Mouse (Mus musculus): ENCODE measurements around the gene Rpgrip1l. TPM values are rescaled to one million over a fixed set of nuclear protein-coding genes. Genes with fewer than 3 reads are reported as not detected.
A peak's percentile ranks its signal among the peaks of the same experiment; 100 is the strongest.

Gene Rpgrip1l
- polyA plus RNA-seq, 1 experiment from 2014 or later, result 5.5 TPM

DNA sequence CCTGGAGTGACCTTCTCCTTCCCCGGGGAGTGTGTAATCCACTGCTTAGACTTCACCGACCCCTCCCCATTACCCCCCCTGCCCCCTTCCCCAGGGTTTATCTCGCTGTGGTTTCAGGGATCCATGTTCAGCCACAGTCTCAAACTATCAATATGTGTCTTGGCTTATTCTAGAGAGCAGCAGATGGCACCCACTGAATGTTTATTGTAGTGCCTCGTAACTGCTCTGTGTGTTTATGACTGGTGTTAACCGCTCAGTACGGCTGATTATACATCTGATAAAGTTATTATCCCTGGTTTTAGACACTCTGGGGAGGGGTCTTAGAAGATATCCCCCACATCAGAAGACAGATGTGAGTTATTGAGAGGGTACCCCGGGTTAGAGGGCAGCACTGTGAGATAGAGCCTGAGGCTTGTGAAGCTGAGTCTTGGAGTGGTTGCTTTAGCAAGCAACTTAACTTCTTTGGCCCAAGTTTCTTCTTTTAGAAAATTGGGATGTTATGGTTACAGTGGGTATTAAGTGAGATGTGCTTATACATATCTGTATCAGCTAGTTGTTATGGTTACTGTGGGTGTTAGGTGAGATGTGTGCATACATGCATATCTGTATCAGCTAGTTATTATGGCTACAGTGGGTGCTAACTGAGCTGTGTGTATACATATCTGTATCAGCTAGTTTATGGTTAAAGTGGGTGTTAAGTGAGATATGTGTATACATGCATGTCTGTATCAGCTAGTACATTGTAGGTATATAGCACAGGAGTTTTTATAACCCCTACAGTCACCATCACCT is 6.1 kb upstream of the Rpgrip1l start:
- no peak overlapping the region for H3K9ac ChIP-seq (ENCODE audit: low read length)
- no peak overlapping the region for H3K4me3 ChIP-seq (ENCODE audit: low read depth, low read length)
- no peaks in the 10 kb centered on the region for H3K36me3 ChIP-seq (ENCODE audit: control insufficient read depth, insufficient read depth, low read length)
- no peaks in the 10 kb centered on the region for H3K27me3 ChIP-seq (ENCODE audit: control insufficient read depth, insufficient read depth, low read length)
- no peak overlapping the region for H3K27ac ChIP-seq (replicated peaks)
- TF ChIP-seq CTCF (IDR thresholded peaks at IDR 0.05; ENCODE audit: low read depth), result no peak
- H3K4me2 ChIP-seq (replicated peaks; ENCODE audit: low read depth), result no peak overlapping the region
- 0 out of 2 replicates have a peak, but pooled peaks cover 4% of the 10 kb centered on the region for H3K4me1 ChIP-seq (replicated peaks; ENCODE audit: control insufficient read depth, insufficient read depth)
- H3K9me3 ChIP-seq (ENCODE audit: control insufficient read depth, low read length), result no peaks in the 10 kb centered on the region
- DNase-seq (ENCODE audit: low spot score), result no peak
- 56% methylated on average over 7 of the region's 7 CpGs for WGBS
- ATAC-seq (ENCODE audit: low FRiP score, low TSS enrichment), result no peak

DNA sequence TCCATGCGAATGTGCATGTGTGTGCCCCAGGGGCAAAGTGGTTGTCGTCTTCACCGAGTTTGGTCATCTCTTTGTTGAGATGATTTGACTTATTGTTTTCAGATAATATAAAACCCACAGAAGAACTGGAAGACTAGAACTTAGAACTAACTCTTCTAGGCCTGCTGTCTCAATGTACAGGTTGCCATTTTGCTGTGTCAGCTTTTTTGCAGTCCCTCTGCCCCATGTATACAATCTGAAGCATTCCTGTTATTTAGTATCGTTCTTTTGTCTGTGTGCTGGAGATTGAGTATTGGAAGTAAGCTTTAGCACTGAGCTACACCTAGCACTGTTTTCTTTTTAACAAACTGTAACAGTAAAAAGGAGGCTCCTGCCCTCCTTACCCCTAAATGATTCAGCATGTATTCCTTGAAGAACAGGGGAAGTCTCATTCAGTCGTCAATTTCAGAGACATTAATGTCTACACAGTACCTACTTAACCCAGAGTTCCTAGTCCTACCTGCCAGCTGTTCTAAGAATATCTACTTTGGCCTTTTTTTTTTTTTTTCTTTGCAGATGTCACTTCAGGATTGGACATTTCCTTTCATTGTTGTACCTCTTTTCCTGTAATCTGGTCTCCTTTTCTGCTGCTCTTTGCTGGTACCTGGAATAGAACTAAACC is 4.6 kb upstream of the Rpgrip1l start:
- Histone ChIP-seq H3K4me3 (ENCODE audit: low read depth, low read length) (no peak overlapping the region), H3K9ac (ENCODE audit: low read length) (no peak overlapping the region), H3K27ac (replicated peaks) (no peak overlapping the region), H3K4me1 (replicated peaks; ENCODE audit: control insufficient read depth, insufficient read depth) (0 out of 2 replicates have a peak, but pooled peaks cover 4% of the 10 kb centered on the region), H3K27me3 (ENCODE audit: control insufficient read depth, insufficient read depth, low read length) (no peaks in the 10 kb centered on the region), H3K36me3 (ENCODE audit: control insufficient read depth, insufficient read depth, low read length) (no peaks in the 10 kb centered on the region), H3K4me2 (replicated peaks; ENCODE audit: low read depth) (no peak overlapping the region), H3K9me3 (ENCODE audit: control insufficient read depth, low read length) (no peaks in the 10 kb centered on the region)
- no peak for TF ChIP-seq EP300 (optimal IDR thresholded peaks at IDR 0.05)
- TF ChIP-seq CTCF (IDR thresholded peaks at IDR 0.05; ENCODE audit: low read depth), result no peak
- no peak for ATAC-seq (ENCODE audit: low FRiP score, low TSS enrichment)
- DNase-seq (ENCODE audit: low spot score), result no peak
- whole genome bisulfite sequencing, result 91% methylated on average over 5 of the region's 5 CpGs

DNA sequence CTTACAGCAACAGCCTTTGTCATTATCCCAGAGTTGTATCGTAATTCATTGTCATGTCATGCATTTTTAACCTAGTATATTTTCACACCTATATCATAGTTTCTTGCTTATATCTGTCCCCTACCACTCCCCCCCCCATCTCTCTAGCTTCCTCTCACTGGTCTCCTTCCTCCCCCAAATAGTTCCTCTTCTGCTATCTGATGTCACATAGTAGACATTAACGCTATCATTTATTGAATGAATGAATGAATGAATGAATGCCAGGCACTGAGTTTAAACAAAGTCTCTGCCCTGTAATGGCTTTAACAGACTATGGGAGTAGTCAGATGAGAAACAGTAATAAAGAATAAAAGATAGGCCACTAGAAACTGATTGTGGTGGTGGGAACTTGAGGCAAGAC is 720 bp downstream of the Rpgrip1l start:
- no peak overlapping the region for H3K27ac ChIP-seq (replicated peaks)
- no peak for TF ChIP-seq EP300 (optimal IDR thresholded peaks at IDR 0.05)
- no peak for TF ChIP-seq CTCF (IDR thresholded peaks at IDR 0.05; ENCODE audit: low read depth)
- H3K4me1 ChIP-seq (replicated peaks; ENCODE audit: control insufficient read depth, insufficient read depth), result 0 out of 2 replicates have a peak, but pooled peaks cover 4% of the 10 kb centered on the region
- H3K9me3 ChIP-seq (ENCODE audit: control insufficient read depth, low read length), result no peaks in the 10 kb centered on the region
- H3K4me2 ChIP-seq (replicated peaks; ENCODE audit: low read depth), result peak overlapping the region; percentile 70
- no peaks in the 10 kb centered on the region for H3K27me3 ChIP-seq (ENCODE audit: control insufficient read depth, insufficient read depth, low read length)
- DNase-seq (ENCODE audit: low spot score) (no peak), ATAC-seq (ENCODE audit: low FRiP score, low TSS enrichment) (no peak)
- H3K9ac ChIP-seq (ENCODE audit: low read length), result peak overlapping the region; percentile 63
- H3K4me3 ChIP-seq (ENCODE audit: low read depth, low read length), result peak overlapping the region; percentile 71
- WGBS, result 75% methylated on average over 2 of the region's 2 CpGs
- no peaks in the 10 kb centered on the region for H3K36me3 ChIP-seq (ENCODE audit: control insufficient read depth, insufficient read depth, low read length)

DNA sequence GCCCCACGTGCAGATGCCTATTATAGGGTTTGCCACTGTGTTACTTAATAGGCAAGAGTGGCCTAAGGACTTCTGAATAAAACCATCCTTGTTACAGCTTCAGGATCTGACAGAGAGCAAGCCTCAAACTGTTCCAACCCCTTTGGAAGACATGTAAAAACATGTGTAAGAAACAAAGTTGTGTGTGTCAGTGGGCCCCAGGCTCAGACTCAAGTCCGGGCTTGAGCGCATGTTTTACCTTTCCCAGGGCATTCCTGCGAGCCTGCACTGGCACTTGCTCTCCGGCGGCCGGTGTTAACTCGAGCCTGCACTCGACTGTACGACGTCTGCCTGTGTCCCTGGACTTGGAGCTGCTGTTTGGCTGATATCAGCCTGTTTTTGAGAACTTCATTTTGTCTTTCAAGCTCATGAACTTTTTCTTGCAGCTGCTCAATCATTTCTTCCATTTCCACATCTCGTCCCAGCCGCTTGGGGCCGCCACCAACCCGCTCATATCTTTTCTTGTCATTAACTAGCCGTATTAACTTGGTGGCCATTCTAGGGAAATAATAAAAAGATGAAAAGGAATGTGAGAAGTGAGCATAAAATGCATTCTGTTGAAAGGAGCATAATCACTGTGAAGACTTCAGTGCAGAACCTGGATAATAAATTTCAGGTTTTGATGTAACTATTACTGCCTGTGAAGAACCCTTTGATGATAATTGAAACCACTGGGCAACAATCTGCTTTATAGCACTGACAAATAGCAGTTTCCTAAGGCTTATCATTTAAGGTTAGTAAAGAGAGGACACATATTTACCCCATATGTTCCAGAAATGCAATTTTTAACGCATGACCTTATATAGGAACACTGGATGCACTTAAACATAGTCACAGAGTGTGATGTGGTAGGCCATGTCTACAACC is 8.3 kb downstream of the Rpgrip1l start:
- Histone ChIP-seq H3K4me3 (ENCODE audit: low read depth, low read length) (no peak overlapping the region), H3K27ac (replicated peaks) (no peak overlapping the region; the same call in 1 of the 2 replicates), H3K27me3 (ENCODE audit: control insufficient read depth, insufficient read depth, low read length) (no peaks in the 10 kb centered on the region), H3K9me3 (ENCODE audit: control insufficient read depth, low read length) (no peaks in the 10 kb centered on the region), H3K36me3 (ENCODE audit: control insufficient read depth, insufficient read depth, low read length) (no peaks in the 10 kb centered on the region; the same call in 1 of the 2 replicates), H3K4me1 (replicated peaks; ENCODE audit: control insufficient read depth, insufficient read depth) (no peaks in the 10 kb centered on the region), H3K4me2 (replicated peaks; ENCODE audit: low read depth) (no peak overlapping the region), H3K9ac (ENCODE audit: low read length) (no peak overlapping the region)
- no peak for ATAC-seq (ENCODE audit: low FRiP score, low TSS enrichment)
- DNase-seq (ENCODE audit: low spot score), result no peak
- TF ChIP-seq EP300 (optimal IDR thresholded peaks at IDR 0.05), result no peak
- peak; percentile 50 for TF ChIP-seq CTCF (IDR thresholded peaks at IDR 0.05; ENCODE audit: low read depth)
- WGBS, result 69% methylated on average over 17 of the region's 17 CpGs

DNA sequence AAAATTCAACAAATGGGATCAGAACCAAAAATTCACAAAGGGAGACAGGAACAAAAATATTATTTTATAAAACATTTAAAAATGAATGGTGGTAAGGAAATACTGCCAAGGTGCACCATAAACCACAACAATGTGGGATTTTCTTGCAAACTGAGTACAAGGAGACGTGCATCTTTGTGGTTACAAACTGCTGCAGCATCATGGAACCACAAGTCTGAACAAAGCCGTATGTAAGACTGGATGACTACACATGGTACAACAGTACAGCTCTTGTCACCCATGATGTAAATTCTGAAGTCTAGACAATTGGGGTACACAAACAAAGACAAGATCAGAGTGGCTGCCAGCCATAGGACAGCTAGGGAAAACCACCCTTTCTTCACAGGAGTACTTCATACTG is 14.4 kb downstream of the Rpgrip1l start:
- no peaks in the 10 kb centered on the region; the same call in 1 of the 2 replicates for H3K36me3 ChIP-seq (ENCODE audit: control insufficient read depth, insufficient read depth, low read length)
- H3K4me2 ChIP-seq (replicated peaks; ENCODE audit: low read depth), result no peak overlapping the region
- H3K27me3 ChIP-seq (ENCODE audit: control insufficient read depth, insufficient read depth, low read length), result no peaks in the 10 kb centered on the region
- ATAC-seq (ENCODE audit: low FRiP score, low TSS enrichment) (no peak), DNase-seq (ENCODE audit: low spot score) (no peak)
- TF ChIP-seq EP300 (optimal IDR thresholded peaks at IDR 0.05), result no peak
- H3K9ac ChIP-seq (ENCODE audit: low read length), result no peak overlapping the region
- no peak overlapping the region for H3K27ac ChIP-seq (replicated peaks)
- H3K4me3 ChIP-seq (ENCODE audit: low read depth, low read length), result no peak overlapping the region
- no peaks in the 10 kb centered on the region for H3K9me3 ChIP-seq (ENCODE audit: control insufficient read depth, low read length)
- no peaks in the 10 kb centered on the region for H3K4me1 ChIP-seq (replicated peaks; ENCODE audit: control insufficient read depth, insufficient read depth)
- 89% methylated on average over 2 of the region's 2 CpGs for WGBS

Measured in stomach, postnatal 0 days (tissue).